Mouse (Mus musculus): ENCODE data around the gene Slc25a16.

DNA sequence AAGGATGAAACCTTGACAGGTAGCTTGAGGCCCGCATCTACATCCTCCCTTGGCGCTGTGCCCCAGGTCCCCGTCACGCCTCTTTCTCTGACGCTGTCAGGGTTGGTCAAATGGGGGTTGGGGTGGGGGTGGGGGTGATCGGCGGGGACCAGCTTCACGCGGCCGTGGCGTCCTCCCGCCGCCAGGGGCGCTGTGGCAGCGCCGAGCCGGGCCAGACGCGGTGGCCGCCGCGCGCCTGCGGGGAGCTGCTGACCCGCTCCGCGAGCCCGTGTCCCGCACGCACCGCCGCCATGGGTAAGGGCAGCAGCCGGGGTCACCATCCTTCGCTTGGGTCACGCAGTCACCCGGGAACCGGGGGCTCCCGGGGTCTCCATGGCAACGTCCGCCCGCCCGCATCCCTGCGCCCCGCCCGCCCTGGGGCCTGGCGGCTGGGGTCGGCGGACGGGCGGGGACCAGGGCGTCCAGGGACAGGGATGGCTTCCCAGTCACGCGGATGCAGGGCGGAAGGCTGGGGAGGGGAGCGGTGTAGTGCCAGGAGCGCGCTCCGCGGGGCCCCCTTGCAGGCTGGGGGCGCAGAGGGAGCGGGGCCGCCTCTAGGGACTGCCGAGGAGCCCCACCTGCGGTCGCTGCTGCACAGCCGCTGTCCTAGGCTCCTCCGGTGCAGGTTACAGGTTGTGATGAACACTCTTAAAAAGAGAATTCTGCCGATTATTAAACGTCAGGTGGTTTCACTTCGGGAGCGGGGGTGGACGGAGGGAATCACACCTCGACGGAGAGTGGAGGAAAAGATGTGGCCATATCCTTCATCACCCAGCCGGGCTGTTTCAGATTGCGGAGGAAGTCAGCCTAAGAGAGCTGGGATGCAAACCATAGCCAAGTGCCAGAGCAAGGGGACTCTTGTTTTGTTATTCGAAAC is 59.9 kb downstream of the Slc25a16 start, which contains the start of gene Rufy2:
- no peak for TF ChIP-seq CTCF (conservative IDR thresholded peaks at IDR 0.05; ENCODE audit: low read length)
- no peak for TF ChIP-seq NANOG (IDR thresholded peaks at IDR 0.05; ENCODE audit: borderline replicate concordance, low read length)

All from E14TG2a.4 (cell line).